Mouse (Mus musculus): ENCODE measurements around the gene Nif3l1.

The Nif3l1 gene

DNA sequence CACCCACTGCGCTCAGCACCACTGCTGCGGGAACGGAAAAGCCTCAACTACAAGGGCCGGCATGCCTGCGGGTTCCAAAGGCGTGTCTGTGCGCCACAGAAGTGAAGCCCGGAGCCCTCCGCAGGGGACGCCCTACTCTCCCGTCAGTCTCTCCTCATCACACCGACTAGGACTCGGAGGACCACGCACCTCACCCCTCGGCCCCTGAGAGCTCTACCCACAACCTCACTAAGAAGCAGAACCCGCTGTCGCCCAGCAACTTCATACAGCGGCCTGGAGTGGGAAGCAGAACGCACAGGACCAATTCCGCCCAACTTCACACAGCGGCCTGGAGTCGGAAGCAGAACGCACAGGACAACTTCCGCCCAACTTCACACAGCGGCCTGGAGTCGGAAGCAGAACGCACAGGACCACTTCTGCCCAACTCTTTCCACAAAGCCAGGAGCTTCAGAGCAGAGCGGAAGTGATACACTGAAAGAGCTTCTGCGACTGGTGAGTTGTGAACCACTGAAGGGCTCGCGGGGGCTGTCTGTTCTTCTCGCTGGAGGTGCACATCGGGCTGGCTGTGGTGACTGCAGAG, at the start of gene Nif3l1, which contains the start of gene Ppil3:
TSS of gene Nif3l1 (plus strand) at position 9 of the 580 bp plus-strand sequence.
TSS of gene Ppil3 (minus strand) at position 344 of the 580 bp plus-strand sequence.
- peak; percentile 77 for DNase-seq

DNA sequence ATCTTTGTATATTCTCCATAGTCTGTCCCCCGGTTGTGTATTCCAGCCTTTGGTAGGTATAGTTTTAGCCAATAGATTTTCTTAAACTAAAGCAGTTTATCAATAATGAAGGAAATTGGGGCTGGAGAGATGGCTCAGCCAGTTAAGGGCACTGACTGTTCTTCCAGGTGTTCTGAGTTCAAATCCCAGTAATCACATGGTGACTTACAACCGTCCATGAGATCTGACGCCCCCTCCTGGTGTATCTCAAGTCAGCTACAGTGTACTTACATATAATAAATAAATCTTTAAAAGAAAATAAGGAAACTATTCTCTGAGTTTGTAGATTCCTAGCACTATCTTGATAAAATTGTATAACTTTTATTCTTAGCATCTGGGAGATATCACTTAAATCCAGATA, 49.6 kb upstream of the Nif3l1 start:
- DNase-seq = no peak

DNA sequence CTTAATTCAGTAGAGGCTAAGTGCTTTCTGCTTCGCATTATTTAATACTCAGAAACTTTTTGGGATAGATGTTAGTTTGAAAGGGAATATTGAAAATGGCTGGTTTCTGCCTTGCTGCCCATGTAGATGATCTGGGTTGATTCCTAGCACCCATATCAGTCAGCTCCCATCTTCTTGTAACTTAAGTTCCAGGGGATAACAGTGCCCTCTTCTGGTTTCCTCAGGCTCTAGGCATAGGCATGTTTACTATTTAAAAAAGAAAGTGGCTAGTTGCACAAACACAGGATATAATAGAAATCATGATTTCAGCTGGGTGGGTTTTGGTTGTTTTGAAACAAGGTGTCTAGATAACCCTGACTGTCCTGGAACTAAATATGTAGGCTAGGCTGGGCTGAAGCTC, 48.8 kb upstream of the Nif3l1 start:
- no peak for DNase-seq

DNA sequence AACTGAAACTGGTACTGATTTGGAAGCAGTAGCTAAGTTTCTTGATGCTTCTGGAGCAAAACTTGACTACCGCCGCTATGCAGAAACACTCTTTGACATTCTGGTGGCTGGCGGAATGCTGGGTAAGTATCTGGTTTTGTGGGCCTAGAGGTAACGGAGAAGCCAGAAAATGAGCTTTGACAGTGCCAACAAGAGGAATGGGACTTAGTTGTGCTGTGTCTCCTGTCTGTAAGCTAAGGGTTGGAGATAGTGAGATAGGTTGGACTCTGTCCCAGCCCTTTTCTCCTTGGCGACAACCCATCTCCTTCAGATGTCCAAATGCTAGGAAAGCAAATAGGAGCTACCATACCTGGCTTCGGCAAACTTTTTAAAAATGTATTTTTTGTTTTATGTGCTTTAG, 47.2 kb upstream of the Nif3l1 start:
- DNase-seq = no peak

DNA sequence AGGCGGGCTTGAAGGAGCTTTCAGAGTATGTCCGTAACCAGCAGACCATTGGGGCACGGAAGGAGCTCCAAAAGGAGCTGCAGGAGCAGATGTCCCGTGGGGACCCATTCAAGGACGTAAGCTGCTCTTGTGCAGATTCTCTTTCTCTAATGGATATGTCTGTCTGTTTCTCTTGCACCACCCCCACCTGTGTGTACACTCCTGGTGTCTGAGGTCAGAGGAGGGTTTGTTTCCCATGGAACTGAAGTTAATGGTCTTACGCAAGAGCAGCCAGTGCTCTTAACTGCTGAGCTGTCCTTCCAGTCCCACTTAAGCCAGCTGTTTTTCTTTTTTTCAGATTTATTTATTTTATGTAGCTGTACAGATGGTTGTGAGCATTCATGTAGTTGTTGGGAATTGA, 43.6 kb upstream of the Nif3l1 start:
- no peak for DNase-seq

DNA sequence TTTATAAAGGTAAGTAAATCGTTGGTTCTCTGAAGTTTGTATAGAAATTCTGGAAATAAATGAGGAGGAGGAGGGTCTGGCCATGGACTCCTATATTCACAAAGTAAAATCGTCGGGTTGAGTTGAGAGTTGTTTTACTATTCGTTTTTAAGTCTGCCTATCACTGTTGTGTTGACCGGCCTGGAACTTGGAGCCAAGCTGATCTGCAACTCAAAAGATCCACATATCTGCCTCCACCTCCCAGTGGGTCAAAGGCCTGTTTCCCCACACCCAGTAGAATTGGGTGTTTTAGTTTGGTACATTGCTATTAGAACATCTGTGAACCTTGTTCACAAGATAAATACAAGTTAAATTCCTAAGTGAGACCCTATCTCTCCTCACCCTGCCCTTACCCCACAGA, 41.2 kb upstream of the Nif3l1 start:
- DNase-seq = no peak

DNA sequence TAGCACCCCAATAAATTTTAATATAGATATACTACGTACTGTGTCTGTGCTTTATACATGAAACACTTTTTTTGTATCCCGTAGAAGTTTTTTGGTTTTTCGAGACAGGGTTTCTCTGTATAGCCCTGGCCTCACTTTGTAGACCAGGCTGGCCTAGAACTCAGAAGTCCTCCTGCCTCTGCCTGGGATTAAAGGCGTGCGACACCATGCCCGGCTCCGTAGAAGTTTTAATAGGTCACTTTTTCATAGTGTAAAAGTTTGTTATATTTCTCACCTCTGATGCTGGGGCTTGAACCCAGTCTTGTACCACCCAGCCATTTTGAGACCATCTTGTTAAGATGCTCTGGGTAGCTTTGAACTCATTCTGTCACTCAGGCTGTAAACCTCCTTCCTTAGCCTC, 37.6 kb upstream of the Nif3l1 start:
- DNase-seq = no peak

DNA sequence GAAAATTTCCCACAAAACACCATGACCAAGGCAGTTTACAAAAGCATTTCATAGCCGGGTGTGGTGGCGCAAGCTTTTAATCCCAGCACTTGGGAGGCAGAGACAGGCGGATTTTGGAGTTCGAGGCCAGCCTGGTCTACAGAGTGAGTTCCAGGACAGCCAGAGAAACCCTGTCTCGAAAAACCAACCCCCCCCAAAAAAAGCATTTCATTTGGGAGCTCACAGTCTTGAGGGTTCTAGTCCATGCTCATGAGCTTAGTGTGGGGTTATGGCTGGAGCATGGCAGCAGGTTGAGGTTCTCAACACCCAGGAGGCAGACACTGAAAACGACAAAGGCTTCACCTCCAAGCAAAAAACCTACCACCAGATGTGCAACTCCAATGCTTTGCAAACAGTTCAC, 36.8 kb upstream of the Nif3l1 start:
- DNase-seq = no peak

DNA sequence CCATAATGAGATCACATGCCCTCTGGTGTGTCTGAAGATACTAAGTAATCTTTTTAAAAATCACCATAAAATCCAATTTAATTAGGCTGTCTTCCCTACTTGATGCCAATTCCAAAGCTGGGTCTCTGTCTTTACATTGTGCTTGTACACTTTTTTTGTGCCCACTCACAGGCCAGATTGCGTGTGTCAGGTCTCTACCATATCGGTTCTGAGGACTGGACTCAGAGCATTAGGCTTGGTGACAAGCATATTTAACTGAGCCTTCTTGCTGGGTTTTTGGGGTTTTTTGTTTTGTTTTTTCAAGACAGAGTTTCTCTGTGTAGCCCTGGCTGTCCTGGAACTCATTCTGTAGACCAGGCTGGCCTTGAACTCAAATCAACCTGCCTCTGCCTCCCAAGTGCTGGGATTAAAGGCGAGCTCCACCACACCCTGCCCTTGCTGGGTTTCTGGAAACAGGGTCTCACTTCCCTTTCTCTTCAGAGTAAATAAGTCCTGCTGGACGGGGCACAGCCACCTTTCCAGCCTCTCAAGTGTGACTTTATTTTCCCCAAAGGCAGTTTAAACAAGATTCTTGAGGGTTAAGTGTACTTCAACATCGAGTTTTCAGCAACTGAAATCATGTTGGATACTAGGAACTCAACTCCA, 35.3 kb upstream of the Nif3l1 start:
- no peak for DNase-seq

DNA sequence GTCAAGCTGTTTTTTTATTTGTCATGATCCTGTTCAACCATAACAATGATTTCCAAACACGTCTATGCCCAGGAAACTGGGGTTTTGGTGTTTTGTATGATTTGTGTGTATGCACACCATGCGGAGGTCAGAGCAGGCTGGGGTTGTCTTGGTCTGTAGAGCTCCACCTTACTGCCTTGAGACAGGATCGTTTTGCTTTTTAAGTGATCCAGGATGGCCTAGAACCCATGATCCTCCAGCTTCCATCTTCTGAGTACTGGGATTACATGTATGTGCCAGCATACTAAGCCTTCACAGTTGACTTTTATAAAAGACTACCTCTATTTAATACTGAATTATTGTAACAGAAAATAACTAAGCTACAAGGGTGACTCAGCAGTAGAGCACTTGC, 34.8 kb upstream of the Nif3l1 start:
- no peak for DNase-seq

DNA sequence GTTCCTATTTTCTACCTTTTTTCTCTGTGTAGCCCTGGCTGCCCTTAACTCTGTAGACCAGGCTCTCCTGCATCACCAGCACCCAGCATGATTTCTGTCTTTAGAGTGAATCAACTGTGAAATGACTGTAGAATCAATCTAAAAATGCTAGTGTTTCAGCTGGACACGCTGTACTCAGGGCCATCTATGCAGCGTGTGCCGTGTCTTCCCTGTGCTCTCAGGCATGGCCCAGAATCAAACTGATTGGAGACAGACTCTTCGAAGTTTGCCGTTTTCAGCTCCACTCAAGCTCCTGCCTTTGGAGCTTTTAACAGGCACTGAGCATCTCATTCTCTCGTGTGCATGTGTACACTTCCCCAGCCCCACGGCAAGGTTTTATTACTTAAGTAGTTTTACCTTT, 34.2 kb upstream of the Nif3l1 start:
- no peak for DNase-seq

DNA sequence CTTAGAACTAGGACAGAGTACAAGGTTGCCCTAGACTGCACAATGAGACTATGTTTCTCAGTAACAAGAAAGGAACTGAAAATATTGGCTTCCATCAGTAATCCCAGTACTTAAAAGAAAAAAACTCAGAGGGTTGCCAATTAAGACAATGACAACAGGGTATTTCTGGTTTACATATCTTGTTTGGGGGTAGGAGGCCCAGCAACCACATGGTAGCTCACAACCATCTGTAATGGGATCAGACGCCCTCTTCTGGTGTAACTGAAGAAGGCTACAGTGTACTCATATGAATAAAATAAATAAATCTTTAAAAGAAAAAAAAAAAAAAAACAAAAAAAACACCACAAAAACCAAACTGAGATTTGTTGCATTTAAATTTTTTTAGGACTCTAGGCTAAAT, 29.5 kb upstream of the Nif3l1 start:
- no peak for DNase-seq

DNA sequence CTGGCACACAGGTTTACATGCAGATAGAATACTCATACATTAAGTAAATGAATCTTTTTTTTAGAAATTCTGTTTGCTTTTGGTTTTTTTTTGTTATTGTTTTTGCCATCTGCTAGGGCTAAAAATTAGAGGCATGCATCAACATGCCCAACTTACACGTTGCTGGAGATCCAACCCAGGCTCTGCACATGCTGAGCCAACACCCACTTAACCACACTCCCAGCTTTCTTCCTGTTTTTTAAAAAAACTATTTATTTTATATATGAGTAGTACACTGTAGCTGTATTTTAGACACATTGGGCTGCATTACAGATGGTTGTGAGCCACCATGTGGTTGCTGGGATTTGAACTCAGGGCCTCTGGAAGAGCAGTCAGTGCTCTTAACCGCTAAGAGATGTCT, 28.9 kb upstream of the Nif3l1 start:
- no peak for DNase-seq

DNA sequence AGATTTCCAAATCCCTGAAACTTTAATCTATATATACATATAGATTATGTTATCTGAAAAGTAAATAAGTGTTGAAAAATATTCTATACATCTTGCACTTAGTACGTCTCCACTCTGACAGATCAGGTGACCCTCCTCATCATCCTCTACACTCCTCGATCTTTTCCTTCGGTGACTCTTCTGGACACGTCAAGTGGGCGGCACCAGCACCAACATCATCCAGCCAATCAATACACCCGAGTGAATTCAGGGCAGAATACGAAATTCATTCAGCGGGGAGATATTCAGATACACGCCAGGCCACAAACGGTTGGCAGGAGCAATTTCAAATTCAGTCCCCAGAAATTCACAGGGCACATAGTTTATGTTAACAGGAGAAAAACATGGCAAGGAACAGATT, 24.9 kb upstream of the Nif3l1 start:
- DNase-seq = no peak

DNA sequence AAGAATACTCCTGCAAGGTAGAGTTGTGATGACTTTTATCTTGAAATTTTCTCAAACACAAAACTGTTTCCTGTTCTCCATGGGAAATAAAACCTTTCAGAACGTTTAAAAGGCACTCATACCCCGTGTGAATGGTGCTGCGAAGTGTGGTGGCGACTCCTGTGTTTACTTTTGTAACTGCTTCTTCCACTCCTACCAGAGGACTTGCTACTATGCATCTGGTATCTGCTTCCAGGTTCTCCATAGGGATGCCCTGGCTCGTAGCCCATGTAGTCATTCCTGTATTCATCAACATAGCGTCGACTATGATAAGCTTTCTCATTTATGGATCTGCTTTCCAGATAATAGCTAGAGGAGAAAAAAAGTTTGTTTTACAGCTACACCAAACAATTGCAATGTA, 24.0 kb upstream of the Nif3l1 start:
- peak; percentile 74 for DNase-seq

DNA sequence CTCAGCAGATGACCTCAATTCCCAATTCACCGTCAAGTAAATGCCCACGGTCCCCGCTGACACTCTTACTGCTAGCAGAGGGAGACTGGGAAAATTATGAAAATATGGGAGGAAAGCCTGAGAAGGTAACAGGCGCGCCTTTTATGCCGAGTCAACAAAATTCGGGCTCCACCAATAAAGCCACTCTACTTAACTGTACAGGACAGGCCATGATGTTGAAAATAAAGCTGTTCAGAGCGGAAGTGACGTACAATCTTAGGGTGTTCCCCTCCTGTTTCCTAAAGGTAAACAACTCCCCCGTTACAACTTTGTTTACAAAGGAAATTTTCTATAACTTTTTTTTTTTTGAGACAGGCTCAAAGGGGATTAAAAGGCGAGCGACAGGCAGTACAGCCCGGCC, 22.1 kb upstream of the Nif3l1 start:
- peak; percentile 59 for DNase-seq

DNA sequence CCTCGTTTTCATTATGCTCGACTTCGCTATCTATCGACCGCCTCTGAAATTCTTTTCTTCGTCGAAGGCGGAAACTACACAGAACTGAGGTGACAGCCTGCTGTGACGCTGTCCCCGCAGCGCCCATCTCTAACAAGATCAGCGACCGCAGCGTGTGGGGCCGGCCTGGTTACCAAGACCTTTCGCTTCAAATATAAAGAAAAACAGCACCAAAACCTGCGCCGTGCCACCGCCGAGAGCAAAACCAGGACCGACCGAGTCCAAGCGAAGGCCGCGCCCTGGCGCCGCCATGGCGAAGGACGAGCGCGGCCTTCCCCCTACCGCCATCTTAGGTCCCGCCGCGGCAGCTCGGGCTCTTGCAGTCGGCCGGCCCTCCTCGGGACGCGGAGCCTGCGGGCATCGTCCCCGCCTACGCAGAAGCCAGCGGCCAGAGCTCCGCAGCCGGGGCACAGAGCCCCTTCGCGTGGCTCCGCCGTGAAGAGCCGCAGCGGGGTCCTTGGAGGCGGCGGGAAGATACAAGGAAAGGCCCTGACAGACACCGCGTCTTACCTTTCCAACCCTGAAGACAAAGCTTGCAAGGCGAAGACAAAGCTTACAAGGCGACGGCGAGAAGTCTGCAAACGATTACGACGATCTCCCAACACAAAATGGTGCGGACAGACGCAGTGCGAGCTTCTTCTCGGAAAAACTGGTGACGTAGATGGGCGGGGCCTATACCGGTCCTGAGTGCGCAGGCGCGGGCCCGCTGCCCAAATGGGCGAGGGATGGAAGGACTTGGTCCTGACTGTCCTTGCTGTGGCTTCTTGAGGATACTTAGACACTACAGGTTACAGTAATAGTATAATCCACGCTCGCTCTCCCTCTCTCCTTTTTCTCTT, 21.3 kb upstream of the Nif3l1 start, which contains the start of gene Clk1:
TSS of gene Clk1 (minus strand) at position 696 of the 878 bp plus-strand sequence.
- DNase-seq = peak; percentile 98

DNA sequence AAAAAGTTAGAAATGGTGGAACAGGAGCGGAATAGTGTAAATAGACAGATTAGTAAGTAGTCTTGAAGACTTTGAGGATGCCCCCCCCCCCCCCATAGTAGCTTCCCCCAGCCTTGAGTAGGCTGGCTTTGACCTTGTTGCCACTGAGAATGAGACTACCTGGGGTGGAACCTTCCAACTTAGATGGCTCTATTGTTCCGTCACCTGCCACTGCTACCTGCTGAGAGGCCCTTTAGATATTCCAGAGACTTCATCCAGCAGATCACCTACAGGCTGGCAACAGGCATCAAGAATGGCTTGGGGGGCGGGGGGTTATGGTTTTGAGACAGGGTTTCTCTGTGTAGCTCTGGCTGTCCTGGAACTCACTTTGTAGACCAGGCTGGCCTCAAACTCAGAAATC, 20.4 kb upstream of the Nif3l1 start:
- no peak for DNase-seq

DNA sequence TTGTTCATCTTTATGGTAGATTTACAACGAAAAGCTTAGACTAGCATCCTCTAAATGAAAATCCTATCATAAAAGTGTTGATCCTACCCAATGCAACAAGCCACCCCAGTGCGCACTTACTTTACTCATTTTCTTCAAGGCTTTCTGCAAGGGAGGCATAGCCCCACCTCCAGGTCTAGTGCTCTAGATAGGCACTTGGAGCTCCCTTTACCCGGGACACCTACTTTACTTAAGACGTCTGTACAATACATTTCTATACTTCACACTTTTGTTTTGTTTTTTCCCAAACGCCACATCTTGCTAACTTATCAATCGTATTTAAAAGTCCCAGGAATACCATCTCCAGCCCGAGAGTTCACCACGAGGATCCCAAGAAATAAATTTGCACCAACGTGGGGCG, 260 bp upstream of the Nif3l1 start:
- no peak for DNase-seq

DNA sequence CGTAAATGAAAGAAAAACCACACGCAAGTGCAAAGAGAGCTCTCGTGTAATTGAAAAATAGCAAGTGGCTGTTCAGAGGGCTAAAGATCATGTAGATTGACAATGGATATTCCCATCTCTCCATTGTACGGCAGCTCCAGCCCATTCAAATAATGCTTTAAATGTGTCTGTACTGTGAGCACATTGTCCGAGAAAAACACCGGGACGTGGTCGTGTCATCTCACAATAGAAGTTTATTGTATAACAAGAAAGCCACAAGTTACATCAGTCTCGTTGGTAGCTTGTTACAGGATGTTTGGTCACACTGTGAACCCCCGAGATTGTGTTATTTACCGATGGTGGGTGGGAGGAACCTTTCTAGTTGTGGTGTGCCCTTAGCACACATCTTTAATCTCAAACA, 910 bp downstream of the Nif3l1 start:
- no peak for DNase-seq

DNA sequence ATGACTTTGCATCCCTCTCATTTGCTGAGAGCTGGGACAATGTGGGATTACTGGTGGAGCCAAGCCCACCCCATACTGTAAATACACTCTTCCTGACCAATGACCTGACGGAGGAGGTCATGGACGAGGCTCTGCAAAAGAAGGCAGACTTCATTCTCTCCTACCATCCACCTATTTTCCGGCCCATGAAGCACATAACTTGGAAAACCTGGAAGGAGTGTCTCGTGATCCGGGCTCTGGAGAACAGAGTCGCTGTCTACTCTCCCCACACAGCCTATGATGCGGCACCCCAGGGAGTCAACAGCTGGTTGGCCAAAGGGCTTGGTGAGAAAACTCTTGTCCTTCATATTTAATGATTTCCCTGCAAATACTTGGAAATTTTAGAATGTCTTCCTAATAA, 2.8 kb downstream of the Nif3l1 start:
- no peak for DNase-seq

DNA sequence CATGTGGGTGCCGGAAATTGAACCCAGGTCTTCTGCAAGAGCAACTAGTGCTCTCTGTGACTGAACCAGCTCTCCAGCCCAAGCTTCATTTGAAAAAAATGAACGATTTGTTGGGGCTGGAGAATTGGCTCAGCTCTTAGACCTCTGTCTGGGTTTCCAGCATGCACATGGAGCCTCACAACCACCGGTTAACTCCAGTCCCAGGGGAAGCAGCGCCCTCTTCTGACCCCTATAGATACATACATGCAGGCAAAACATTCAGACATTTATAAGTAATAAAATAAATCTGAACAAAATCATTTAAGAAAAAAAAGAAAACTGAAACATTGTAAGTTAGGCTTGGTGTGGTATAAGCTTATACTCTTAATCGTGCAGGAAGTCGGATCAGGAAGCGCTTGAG, 3.4 kb downstream of the Nif3l1 start:
- DNase-seq = no peak

DNA sequence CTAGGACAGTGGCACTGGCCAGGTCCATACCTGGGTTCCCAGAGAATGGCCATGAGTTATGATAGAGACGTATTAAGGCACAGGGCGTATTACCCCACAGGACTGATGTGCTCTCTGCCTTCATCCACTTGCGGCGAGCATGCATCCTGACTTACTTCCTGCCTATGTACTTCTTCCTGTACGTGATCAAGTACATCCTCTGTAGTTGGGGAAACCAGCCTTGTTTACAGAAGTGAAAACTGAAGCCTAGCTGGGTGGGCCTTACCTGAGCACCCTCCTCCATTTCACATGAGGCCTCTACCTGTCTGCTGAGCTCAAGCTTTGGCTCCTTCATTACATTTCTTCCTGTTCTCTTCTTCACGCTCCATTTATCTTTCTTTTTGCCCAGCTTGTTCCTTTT, 9.4 kb downstream of the Nif3l1 start:
- DNase-seq = no peak

DNA sequence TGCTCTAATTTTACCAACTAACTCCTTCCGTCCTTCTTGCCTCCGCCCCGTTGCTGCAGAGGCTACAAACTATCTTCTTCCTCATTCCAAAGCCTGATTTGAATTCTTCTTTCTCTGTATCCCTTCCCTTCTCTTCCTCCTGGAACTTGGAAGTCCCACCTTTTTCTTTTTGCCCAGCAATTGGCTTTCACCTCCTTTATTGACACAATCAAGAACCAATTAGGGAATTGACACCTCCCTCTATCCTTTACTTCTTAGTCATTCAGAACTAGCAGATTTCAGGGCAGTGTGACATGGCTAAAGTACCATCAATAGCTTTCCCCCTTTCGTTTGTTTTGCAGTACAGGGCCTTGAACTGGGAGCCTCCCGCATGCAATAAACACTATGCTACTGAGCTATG, 13.2 kb downstream of the Nif3l1 start:
- DNase-seq = no peak
